Mouse (Mus musculus) adrenal gland, postnatal 10 days (tissue): ENCODE data around the gene Hoxc11. TPM values are rescaled to one million over a fixed set of nuclear protein-coding genes. Genes with fewer than 3 reads are reported as not detected.
A peak's percentile ranks its signal among the peaks of the same experiment; 100 is the strongest.

Source experiments
- DNase-seq: peaks from one replicate; pipeline ENCODE4 v3.0.0; 2021; ENCODE audit warnings: mixed read lengths
- total RNA-seq, 2 experiments: library from RNA; stranded (reverse); gene quantifications; 2 replicates each; pipeline ENCODE4 v1.2.3; 2021

Hoxc11 gene
- total RNA-seq, 2 experiments from 2014 or later = 0.15 TPM; not detected in 1

DNA sequence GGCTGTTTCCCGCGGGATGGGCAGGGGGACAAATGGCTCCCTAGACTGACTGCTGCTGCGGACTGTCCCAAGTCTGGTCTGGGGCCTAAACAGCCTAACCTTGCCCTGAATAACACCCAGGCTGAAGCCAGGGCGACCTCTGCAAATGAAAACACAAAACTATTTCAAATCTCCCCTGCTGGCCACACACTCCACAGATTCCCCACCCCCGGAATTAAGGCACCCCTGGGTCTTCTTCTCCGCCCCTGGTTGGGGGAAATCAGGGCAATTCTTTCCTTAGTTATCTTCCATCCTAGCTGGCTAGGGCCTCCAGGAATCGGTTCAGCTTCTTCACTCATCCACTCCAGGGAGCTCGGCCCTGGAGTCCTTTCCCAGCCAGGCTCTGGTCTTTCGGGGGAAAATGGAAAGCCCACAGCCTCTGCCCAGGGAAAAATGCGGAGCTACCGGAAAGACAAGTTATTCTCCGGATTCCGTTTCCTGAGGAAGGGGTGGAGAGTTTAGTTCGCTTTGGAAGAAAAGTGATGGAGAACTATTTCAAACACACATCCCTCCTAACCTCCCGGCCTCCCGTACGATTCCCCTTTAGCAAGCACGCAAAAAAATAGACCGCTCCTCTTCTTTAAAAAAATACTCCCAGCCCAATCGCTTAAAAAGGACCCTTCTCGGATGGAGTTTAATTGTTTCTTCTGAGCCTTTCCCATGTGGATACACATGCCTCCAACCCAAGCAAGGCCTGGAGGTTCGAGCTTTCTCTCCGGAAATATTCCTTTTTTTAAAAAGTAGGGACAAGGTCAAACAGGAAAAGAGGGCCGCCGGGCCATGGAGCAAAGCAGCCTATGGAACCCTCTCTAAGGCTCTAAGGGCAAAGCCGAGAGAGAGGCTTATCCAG, 11.0 kb downstream of the Hoxc11 start:
- DNase-seq = no peak

GRCm38 (mm10) chr15:102965892-102966775, 11.9 kb downstream of the Hoxc11 start:
- peak; percentile 90 for DNase-seq

GRCm38 (mm10) chr15:102966776-102967311, 12.6 kb downstream of the Hoxc11 start, which contains the start of gene Hoxc10:
Hoxc10 (plus strand) TSS chr15:102966796.
- DNase-seq = no peak

- no peak for DNase-seq
Observed at GRCm38 (mm10) chr15:102967312-102967510, 13.0 kb downstream of the Hoxc11 start, which contains the start of gene Hoxc5. Hoxc5 (plus strand) TSS chr15:102967443.

GRCm38 (mm10) chr15:102967511-102968397, 13.5 kb downstream of the Hoxc11 start:
- DNase-seq = no peak

DNA sequence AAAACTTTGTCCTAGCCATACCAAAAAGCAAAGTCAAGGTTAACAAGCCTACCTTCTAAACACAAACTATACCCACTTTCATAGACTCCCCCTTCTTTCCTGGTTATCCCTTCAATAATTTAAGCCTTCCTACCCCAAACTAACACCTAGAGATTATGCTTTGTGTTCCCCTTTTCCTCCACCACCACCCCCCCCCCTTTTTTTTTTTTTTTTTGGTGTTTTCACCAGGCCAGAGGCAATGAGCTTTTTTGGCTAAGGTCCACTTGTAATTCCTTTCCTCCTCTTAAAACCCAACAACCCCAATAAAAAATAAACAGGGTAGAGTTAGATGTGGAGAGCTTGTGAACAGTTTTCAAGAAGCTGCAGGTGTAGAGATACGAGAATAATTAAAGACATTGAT, 15.1 kb downstream of the Hoxc11 start:
- DNase-seq = no peak

DNA sequence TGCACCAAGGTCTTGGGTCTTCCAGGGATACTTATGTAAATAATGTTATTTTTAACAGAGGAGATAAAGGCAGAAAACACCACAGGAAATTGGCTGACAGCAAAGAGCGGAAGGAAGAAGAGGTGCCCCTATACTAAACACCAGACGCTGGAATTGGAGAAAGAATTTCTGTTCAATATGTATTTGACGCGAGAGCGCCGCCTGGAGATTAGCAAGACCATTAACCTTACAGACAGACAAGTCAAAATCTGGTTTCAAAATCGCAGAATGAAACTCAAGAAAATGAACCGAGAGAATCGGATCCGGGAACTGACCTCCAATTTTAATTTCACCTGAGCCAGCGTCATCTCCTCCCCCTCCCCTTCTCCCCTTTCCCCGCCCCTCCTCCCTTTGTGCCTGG, 16.5 kb downstream of the Hoxc11 start:
- no peak for DNase-seq

DNA sequence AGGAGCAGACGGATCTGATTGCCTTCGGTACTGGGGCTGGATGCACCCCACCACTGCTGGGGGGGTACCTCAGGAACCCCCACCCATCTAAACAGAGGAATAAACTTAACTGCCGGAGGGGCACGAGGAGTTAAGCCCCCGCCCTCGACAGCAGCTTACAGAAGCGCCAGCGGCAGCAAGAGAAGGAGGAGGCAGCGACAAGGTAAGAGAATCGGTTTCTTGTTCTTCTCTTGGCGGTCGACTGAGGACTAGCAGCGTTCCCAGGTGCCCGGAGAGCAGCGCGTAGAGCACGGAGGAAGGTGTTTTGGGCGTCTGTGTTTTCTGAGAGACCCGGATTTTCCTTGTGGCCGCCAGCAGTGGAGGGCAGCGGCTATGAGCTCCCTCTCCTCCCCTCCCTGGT, 18.0 kb downstream of the Hoxc11 start:
- DNase-seq = no peak

- no peak for DNase-seq
Observed at GRCm38 (mm10) chr15:102972753-102973152, 18.5 kb downstream of the Hoxc11 start.

DNA sequence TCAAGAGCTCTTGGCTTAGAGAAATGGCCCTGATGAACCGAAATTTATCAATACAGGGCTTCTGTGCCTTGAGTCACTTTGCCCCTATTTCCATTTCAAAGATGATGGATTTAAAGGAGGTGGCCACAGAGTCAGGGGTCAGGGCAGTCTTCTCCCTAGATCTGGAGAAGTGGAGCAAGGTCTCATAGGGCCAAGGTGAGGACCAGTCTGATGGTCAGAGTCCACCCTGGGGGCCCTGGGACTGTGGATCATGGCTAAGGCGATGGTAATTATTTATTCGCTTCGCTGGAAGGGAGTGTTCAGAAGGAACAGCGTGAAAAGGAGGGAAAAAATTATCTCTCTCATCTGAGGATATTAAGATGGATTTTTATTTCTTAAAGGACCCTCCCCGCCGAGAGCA, 20.8 kb downstream of the Hoxc11 start:
- DNase-seq = no peak

DNA sequence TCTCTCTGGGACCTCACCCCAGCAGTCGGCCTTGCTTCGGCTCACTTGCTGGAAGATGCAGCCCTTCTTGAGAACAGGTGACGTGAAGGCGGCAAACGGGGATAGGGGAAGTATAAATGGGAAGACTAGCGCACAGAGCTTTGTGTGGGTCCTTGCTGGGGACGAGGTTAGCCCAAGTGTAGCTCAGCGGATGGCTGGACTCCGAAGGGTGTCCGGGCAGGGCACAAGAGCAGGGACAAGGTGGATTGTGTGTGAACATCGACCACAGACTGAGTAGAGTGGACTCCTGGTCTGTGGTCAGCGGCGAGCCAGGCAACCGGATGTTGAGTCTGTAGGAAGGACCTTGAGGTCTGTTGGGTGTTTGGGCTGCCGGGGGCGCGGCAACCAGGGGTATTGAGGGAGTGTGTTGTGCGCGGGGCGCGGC, 21.5 kb downstream of the Hoxc11 start:
- DNase-seq = no peak

- no peak for DNase-seq
Observed at GRCm38 (mm10) chr15:102976171-102976570, 21.9 kb downstream of the Hoxc11 start, which contains the start of gene Hoxc9. Hoxc9 (plus strand) TSS chr15:102976439.

- DNase-seq = no peak
Observed at GRCm38 (mm10) chr15:102976631-102977422, 22.6 kb downstream of the Hoxc11 start.

DNA sequence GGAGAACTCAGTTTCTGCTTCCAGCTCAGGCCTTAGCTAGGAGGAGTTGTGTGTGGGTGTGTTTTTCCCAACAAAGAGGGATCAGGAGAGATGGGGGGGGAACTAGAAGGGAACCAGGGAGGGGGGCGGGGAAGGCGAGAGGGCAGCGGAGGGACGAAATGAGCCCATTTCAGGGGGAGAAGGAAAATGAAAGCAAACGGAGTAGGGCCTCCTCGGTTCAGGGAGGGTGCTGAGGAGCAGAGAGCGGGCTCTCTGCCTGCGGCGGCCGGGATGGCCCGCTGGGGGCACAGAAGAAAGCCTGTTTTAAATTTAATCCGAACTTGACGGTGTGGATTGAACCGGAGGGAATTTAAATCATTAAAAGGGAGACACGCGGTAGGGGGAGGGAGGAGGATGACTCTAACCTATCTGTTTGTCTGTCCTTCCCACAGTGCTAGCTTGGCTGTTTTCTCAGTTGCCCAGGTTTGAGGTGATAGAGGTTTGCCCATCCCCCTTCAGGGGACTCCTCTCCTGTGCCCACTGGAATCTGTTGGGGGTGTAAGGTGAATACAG, 23.3 kb downstream of the Hoxc11 start:
- no peak for DNase-seq

GRCm38 (mm10) chr15:102978615-102979515, 24.6 kb downstream of the Hoxc11 start:
- no peak for DNase-seq

DNA sequence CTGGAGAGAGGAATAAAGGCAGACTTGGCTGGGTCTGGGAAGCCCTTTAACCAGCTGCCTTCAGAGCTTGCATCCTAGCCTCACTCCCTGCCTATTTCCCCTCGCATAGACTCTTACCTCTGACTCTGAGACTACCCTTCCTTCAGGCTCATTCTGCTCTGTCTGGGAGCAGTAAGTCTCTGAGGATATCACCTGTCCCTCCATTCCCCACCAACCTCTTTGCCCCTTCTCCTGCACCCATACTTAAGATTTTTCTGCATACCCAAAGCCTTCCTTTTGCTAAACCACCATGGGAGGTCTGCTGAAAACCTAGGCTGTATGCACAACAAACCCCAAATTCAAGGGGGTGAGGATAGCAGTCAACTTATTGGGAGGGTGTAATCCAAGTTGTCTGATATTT, 25.7 kb downstream of the Hoxc11 start:
- DNase-seq = no peak

DNA sequence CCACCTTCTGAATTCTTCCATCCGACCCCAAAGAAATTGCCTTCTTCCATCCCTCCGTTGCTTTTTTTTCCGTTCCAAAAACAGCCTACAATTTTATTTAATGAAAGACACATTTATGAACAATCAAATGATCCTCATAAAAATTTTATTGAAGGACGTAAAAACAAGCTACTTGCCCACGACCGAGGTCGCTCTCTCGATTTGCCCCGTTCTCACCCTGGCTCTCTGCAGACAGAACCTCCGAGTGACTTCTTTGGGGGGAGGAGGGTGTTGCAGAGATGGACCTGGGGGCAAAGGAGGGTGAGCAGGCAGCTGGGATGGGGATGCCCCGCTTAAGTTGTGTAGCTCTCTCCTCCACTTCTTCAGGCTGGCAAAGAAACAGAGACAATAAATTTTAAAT, 26.1 kb downstream of the Hoxc11 start:
- DNase-seq = no peak

GRCm38 (mm10) chr15:102980912-102981311, 26.7 kb downstream of the Hoxc11 start:
- DNase-seq = no peak
